Mouse (Mus musculus): ENCODE measurements around the gene Pank1.

- TF ChIP-seq CTCF (conservative IDR thresholded peaks at IDR 0.05; ENCODE audit: low read length) (no peak), POU5F1 (IDR thresholded peaks at IDR 0.05; ENCODE audit: borderline replicate concordance, low read length) (no peak)
Observed at GRCm38 (mm10) chr19:34838624-34839023, 40.6 kb downstream of the Pank1 start.

All from E14TG2a.4 (cell line).